Mouse (Mus musculus): ENCODE results near the gene Nipsnap3a. TPM values are rescaled to one million over a fixed set of nuclear protein-coding genes. Genes with fewer than 3 reads are reported as not detected.

The Nipsnap3a gene
- total RNA-seq, 4 experiments from 2014 or later, result not detected

Other genes with a start within 250 kb of the Nipsnap3a start
- gene Olfr275, start 174.7 kb upstream of the Nipsnap3a start, total RNA-seq (2022), result not detected
- gene Olfr273, start 130.0 kb upstream of the Nipsnap3a start, total RNA-seq (2022), result not detected
- not detected for gene Olfr272, start 70.1 kb upstream of the Nipsnap3a start, total RNA-seq (2022)
- not detected for gene Olfr270, start 24.7 kb upstream of the Nipsnap3a start, total RNA-seq (2022)
- gene Nipsnap3b, start 22.6 kb downstream of the Nipsnap3a start, total RNA-seq (2022), result 10 to 100 TPM; 11.8 to 17.5 (median 13.2) TPM
- 10 to 100 TPM; 22.3 to 28.5 (median 23.2) TPM for gene Abca1, start 170.6 kb downstream of the Nipsnap3a start, total RNA-seq (2022)

Measured in left cerebral cortex, adult 8-10 months (tissue).